Mouse (Mus musculus) CH12.LX (cell line): ENCODE results near the gene Rpl18a. TPM values are rescaled to one million over a fixed set of nuclear protein-coding genes. Genes with fewer than 3 reads are reported as not detected.
"Not testable (repeated sequence)": the region's sequence is repeated elsewhere in the genome, so short reads cannot be mapped to it uniquely, and the experiment has no call there.

Experiments used
- DNase-seq: peaks from one replicate; pipeline ENCODE4 v3.0.0-alpha.2; 2013; ENCODE audit errors: extremely low read depth
- H3K27ac ChIP-seq: 2 replicates; pipeline ENCODE4 v1.5.1; 2012; ENCODE audit warnings: low read depth, mild to moderate bottlenecking, control low read depth, moderate library complexity; ENCODE audit not compliant: insufficient read depth
- H3K27me3 ChIP-seq: replicated peaks from 2 replicates; pipeline ENCODE3; 2012; ENCODE audit warnings: inconsistent platforms
- H3K36me3 ChIP-seq, 2 experiments: replicated peaks in 1 of 2; 2 replicates each; pipeline versions ENCODE3 to v1.6.1; 2012; ENCODE audit warnings: inconsistent platforms in 1 of 2, low read length in 1 of 2, mild to moderate bottlenecking in 1 of 2, mixed read lengths in 1 of 2, moderate library complexity in 1 of 2; ENCODE audit not compliant: control insufficient read depth in 1 of 2, insufficient read depth in 1 of 2
- H3K4me1 ChIP-seq, 2 experiments: 2 replicates each; pipeline ENCODE4 v1.6.1; 2012; ENCODE audit warnings: inconsistent platforms in 1 of 2, moderate library complexity in 1 of 2; ENCODE audit not compliant: insufficient read depth in 2 of 2, control insufficient read depth in 1 of 2
- H3K4me2 ChIP-seq: 2 replicates; pipeline ENCODE4 v1.6.1; 2012; ENCODE audit warnings: low read depth, mild to moderate bottlenecking, control low read depth; ENCODE audit not compliant: poor library complexity, insufficient read depth, severe bottlenecking
- H3K4me3 ChIP-seq, 3 experiments: fragments of 150-350 bp in 1 of 3; sonication (generic) in 1 of 3; replicated peaks in 1 of 3; 2 replicates each; pipeline versions ENCODE3 to v1.5.1; 2011 to 2012; ENCODE audit warnings: low read depth in 2 of 3, low read length in 2 of 3, mild to moderate bottlenecking in 2 of 3, moderate library complexity in 2 of 3, control low read depth in 1 of 3, improper control_type of control experiment in 1 of 3, inconsistent platforms in 1 of 3, mixed read lengths in 1 of 3; ENCODE audit not compliant: poor library complexity in 1 of 3
- H3K79me2 ChIP-seq: replicated peaks from 2 replicates; pipeline ENCODE4 v1.6.1; 2012; ENCODE audit warnings: mild to moderate bottlenecking, moderate library complexity; ENCODE audit not compliant: control insufficient read depth, poor library complexity, insufficient read depth, severe bottlenecking; ENCODE audit errors: extremely low read depth
- H3K9ac ChIP-seq: 2 replicates; pipeline ENCODE4 v1.6.1; 2012; ENCODE audit warnings: low read depth, mild to moderate bottlenecking, control low read depth, moderate library complexity; ENCODE audit not compliant: insufficient read depth
- H3K9me3 ChIP-seq: replicated peaks from 2 replicates; pipeline ENCODE3; 2012; ENCODE audit warnings: low read length, inconsistent platforms, mixed read lengths
- CHD1 ChIP-seq: IDR thresholded peaks from 2 replicates; pipeline ENCODE4 v1.6.1; 2012; ENCODE audit warnings: low read depth, low read length, improper control_type of control experiment, inconsistent platforms
- CHD2 ChIP-seq: IDR thresholded peaks from 2 replicates; pipeline ENCODE4 v1.6.1; 2011; ENCODE audit warnings: low read length, improper control_type of control experiment
- ELF1 ChIP-seq: IDR thresholded peaks from 2 replicates; pipeline ENCODE4 v1.6.1; 2014; ENCODE audit warnings: low read depth, mild to moderate bottlenecking, inconsistent platforms, low read length, improper control_type of control experiment
- EP300 ChIP-seq: IDR thresholded peaks from 2 replicates; pipeline ENCODE4 v1.6.1; 2011; ENCODE audit warnings: low read length, improper control_type of control experiment
- ETS1 ChIP-seq: conservative IDR thresholded peaks from 2 replicates; pipeline ENCODE4 v1.6.1; 2012; ENCODE audit warnings: low read depth, mild to moderate bottlenecking, inconsistent platforms, low read length, improper control_type of control experiment, moderate library complexity
- GABPA ChIP-seq: IDR thresholded peaks from 2 replicates; pipeline ENCODE4 v1.6.1; 2012; ENCODE audit warnings: low read depth, low read length, improper control_type of control experiment, inconsistent platforms; ENCODE audit not compliant: insufficient replicate concordance
- IRF4 ChIP-seq: IDR thresholded peaks from 2 replicates; pipeline ENCODE4 v1.6.1; 2014; ENCODE audit warnings: low read depth, mild to moderate bottlenecking, inconsistent platforms, low read length, improper control_type of control experiment
- KAT2A ChIP-seq: IDR thresholded peaks from 2 replicates; pipeline ENCODE4 v1.6.1; 2012; ENCODE audit warnings: low read length, improper control_type of control experiment, inconsistent platforms; ENCODE audit not compliant: insufficient replicate concordance
- MAFK ChIP-seq: IDR thresholded peaks from 2 replicates; pipeline ENCODE4 v1.6.1; 2011; ENCODE audit warnings: low read length, improper control_type of control experiment; ENCODE audit not compliant: insufficient replicate concordance
- MXI1 ChIP-seq: IDR thresholded peaks from 2 replicates; pipeline ENCODE4 v1.6.1; 2011; ENCODE audit warnings: mild to moderate bottlenecking, low read depth, low read length, improper control_type of control experiment
- NELFE ChIP-seq: IDR thresholded peaks from 2 replicates; pipeline ENCODE4 v1.6.1; 2011; ENCODE audit warnings: low read depth, low read length, improper control_type of control experiment
- POLR2AphosphoS2 ChIP-seq: IDR thresholded peaks from 2 replicates; pipeline ENCODE4 v1.6.1; 2011; ENCODE audit warnings: low read depth, low read length, improper control_type of control experiment
- SIN3A ChIP-seq: IDR thresholded peaks from 2 replicates; pipeline ENCODE4 v1.6.1; 2012; ENCODE audit warnings: low read length, improper control_type of control experiment, inconsistent platforms
- SMC3 ChIP-seq: IDR thresholded peaks from 2 replicates; pipeline ENCODE4 v1.6.1; 2011; ENCODE audit warnings: low read depth, low read length, improper control_type of control experiment
- TBP ChIP-seq: conservative IDR thresholded peaks from 2 replicates; pipeline ENCODE4 v1.6.1; 2011; ENCODE audit warnings: low read depth, low read length, improper control_type of control experiment
- TCF12 ChIP-seq: IDR thresholded peaks from 2 replicates; pipeline ENCODE4 v1.6.1; 2014; ENCODE audit warnings: low read depth, mild to moderate bottlenecking, inconsistent platforms, low read length, improper control_type of control experiment
- ZC3H11A ChIP-seq: IDR thresholded peaks from 2 replicates; pipeline ENCODE4 v1.6.1; 2012; ENCODE audit warnings: low read depth, mild to moderate bottlenecking, inconsistent platforms, low read length, improper control_type of control experiment
- ZMIZ1 ChIP-seq: IDR thresholded peaks from 2 replicates; pipeline ENCODE4 v1.6.1; 2012; ENCODE audit warnings: low read depth, mild to moderate bottlenecking, inconsistent platforms, low read length, improper control_type of control experiment
- ZNF384 ChIP-seq: IDR thresholded peaks from 2 replicates; pipeline ENCODE4 v1.6.1; 2012; ENCODE audit warnings: low read depth, low read length, improper control_type of control experiment, inconsistent platforms
- dilution Hi-C: fragments of 300-500 bp; cut with MboI; formaldehyde crosslinking; loops from 2 replicates; pipeline ENCODE4 v1.14.3; 2020; ENCODE audit warnings: low sequenced_read_pairs; ENCODE audit not compliant: extremely low pct_unique_long_range_greater_than_20kb, extremely low pct_ligation_motif_present
- in situ Hi-C: fragments of 300-500 bp; cut with MboI; formaldehyde crosslinking; loops from 3 replicates; pipeline ENCODE4 v1.14.3; 2019; ENCODE audit warnings: low sequenced_read_pairs, low pct_ligation_motif_present, low pct_unique_long_range_greater_than_20kb, mixed read lengths
- polyA plus RNA-seq: library from polyadenylated mRNA; unstranded; fragments of >175 nt; gene quantifications from 2 replicates; pipeline ENCODE4 v1.2.1, GENCODE M21; 2012; ENCODE audit warnings: low read depth; ENCODE audit not compliant: insufficient read length
- total RNA-seq, 2 experiments: library from RNA; depleted of rRNA; stranded (reverse); fragments of 300-350 nt in 1 of 2; fragments of >200 nt in 1 of 2; gene quantifications; 2 replicates each; pipeline ENCODE4 v1.2.3; 2012 to 2014

Gene Rpl18a
- total and polyA plus RNA-seq, 3 experiments, result 2,035 to 5,917 (median 3,837) TPM

DNA sequence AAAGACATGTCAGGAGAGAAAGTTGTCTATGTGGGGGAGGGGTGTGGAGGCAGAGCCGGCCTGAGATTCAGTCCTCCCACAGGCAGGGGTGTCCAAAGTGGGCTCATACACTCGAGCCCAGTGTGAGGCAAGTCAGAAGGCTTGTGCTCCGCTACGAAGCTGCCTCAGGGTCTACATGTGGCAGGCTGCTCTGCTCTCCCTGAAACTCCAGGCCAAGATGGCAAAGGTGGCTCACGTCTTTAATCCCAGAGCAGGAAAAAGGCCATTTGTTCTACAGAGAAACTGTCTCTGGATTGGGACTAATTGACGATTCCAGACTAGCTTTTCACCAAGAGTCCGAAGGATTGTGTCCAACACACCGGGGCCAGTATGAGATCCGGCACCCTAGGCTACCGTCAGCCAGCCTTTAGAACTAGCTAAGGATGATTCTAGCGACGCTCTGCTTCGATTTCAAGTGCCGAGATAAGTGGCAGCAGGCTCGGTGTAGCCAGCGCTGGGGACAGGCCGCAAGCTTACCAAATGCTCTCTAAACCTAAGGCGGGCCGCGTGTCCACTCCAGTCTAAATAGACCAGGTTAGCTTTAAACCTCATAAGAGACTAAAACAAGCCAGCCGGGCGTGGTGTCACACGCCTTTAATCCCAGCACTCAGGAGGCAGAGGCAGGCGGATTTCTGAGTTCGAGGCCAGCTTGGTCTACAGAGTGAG is 744 bp downstream of the Rpl18a start:
- Histone ChIP-seq H3K9me3 (peaks cover 21% of the 10 kb centered on the region), H3K27me3 (no peaks in the 10 kb centered on the region), H3K36me3 (peaks cover 39 to 51% of the 10 kb centered on the region in 2 experiments), H3K9ac (peak overlapping the region; percentile 70), H3K27ac (peak overlapping the region; percentile 15), H3K4me1 (peaks cover 18 to 29% of the 10 kb centered on the region in 2 experiments), H3K79me2 (peaks cover 24% of the 10 kb centered on the region), H3K4me2 (peak overlapping the region; percentile 62; the same call in 1 of the 2 replicates), H3K4me3 (peak overlapping the region; percentile 91 to 96 (median 94))
- DNase-seq, result no peak
- dilution Hi-C loops, result no loop called here
- TF ChIP-seq CHD2 (no peak), EP300 (no peak), SMC3 (no peak), IRF4 (no peak), MXI1 (no peak), TBP (no peak), ZC3H11A (no peak), MAFK (no peak), NELFE (no peak), POLR2AphosphoS2 (no peak), ELF1 (no peak), ZNF384 (no peak), TCF12 (no peak), GABPA (no peak), CHD1 (no peak), KAT2A (no peak), ETS1 (no peak), ZMIZ1 (no peak)
- in situ Hi-C loops, result loop anchor here (5.0 kb wide), 1 partner anchor 61 kb away; no protein-coding TSS in a partner anchor

DNA sequence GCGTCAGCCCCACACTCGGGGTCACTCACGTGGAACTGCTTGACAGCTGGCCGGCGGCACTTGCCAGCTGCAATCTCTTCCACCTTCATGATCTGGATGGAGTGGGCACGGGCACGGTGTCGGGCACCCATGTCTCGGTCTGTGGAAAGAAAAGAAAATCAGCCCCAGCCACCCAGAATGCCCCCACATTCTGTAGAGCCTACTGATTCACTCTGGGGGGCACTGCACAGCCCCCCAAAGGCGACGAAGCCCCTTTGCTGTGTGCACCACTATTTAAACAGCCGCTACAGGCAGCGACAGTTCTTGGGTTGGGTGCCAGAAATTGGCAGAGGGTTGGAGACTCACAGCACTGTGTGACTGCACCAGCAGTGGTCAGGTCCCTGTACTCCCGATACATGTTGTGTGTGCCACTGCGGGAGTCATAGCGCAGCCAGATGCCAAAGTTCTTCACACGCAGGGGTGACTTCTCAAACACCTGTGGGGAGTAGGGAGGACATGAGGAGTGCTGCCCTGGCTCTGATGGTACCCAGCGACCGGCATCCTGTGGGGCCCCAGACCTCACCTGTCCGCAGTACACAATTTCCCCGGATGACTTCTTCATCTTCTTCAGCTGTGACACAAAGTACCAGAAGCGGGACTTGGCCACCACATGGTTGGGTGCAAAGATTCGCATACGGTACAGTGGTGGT is 1.5 kb downstream of the Rpl18a start:
- peak; percentile 45; the same call in 1 of the 2 replicates for TF ChIP-seq SIN3A
- DNase-seq, H3K27me3 ChIP-seq, dilution Hi-C loops, H3K27ac ChIP-seq: not testable (repeated sequence)
- Histone ChIP-seq H3K79me2 (peaks cover 24% of the 10 kb centered on the region), H3K4me2 (peak overlapping the region; percentile 62; the same call in 1 of the 2 replicates), H3K9ac (peak overlapping the region; percentile 70), H3K4me1 (peaks cover 18 to 29% of the 10 kb centered on the region in 2 experiments), H3K36me3 (peaks cover 39 to 59% of the 10 kb centered on the region in 2 experiments), H3K9me3 (peaks cover 21% of the 10 kb centered on the region), H3K4me3 (peak overlapping the region; percentile 91 to 96 (median 94))
- in situ Hi-C loops, result loop anchor here (5.0 kb wide), 1 partner anchor 62 kb away; no protein-coding TSS in a partner anchor
